Mouse (Mus musculus) myocyte (in vitro differentiated cells): ENCODE results near the gene Dnaaf1.

Experiments used
- MYOD1 ChIP-seq, 3 experiments: IDR thresholded peaks; one replicate each; pipeline ENCODE4 v1.6.1; 2011; ENCODE audit warnings: control low read depth in 2 of 3, low read depth in 2 of 3, mild to moderate bottlenecking in 2 of 3, moderate library complexity in 1 of 3; ENCODE audit not compliant: insufficient read length in 2 of 3, control insufficient read depth in 1 of 3
- REST ChIP-seq: IDR thresholded peaks from one replicate; pipeline ENCODE4 v1.6.1; 2011; ENCODE audit warnings: mild to moderate bottlenecking, control low read depth, moderate library complexity; ENCODE audit not compliant: insufficient read depth, insufficient read length
- TCF12 ChIP-seq: IDR thresholded peaks from one replicate; pipeline ENCODE4 v1.6.1; 2011; ENCODE audit warnings: mild to moderate bottlenecking, control low read depth; ENCODE audit not compliant: poor library complexity, insufficient read depth, severe bottlenecking

DNA sequence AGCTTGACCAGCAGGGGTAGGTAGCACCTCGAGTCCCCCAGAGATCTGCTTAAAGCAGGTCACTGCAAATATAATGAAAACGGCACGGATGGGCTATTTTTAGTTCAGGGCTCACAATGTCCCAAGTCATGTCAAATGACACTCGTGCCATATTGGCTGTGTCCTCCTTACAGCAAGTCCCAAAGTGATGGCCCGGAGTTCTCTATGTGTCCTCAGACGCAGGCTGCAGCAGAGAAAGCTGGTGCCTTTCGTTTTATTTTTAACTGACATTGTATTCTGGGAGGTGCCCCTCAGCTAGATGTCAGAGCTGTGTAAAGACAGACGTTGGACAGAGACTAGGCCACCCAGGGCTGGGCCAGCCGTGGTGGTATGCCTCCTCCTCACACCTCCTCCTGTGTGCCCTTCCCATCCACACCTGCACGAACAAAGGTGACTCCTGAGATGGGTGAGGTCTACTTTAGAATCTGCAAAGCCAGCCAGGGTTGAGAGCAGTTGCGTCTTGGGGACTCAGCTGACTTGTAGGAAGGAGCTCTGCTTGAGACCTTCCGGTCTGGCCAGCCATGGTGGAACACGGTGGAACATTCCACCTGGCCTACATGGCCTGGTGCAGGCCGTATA, 45.9 kb downstream of the Dnaaf1 start:
- TF ChIP-seq REST (no peak), TCF12 (no peak), MYOD1 (IDR thresholded peaks at IDR 0.05; ENCODE audit: control insufficient read depth in 1 of 3, insufficient read length in 2 of 3, low read depth in 2 of 3) (no peak)
